Comparison of ENCODE assay signal across 7 mouse cellular contexts in genomic region chr2:104590829-104591117, GRCm38 (mm10). TPM values are rescaled to one million over a fixed set of nuclear protein-coding genes. Genes with fewer than 3 reads are reported as not detected.
DNase-seq lines count a peak whose midpoint lies in the region; ATAC-seq and TF ChIP-seq lines count a peak whose summit lies in the region.

No protein-coding gene starts in this region.

- H3K4me2 ChIP-seq in neural tube, embryonic 11.5 days (ENCODE audit: low read depth) = peak overlapping the region; percentile 74
- peak overlapping the region; percentile 72 for H3K4me2 ChIP-seq in forebrain, embryonic 13.5 days
- peak overlapping the region; percentile 73 for H3K4me2 ChIP-seq in limb, embryonic 14.5 days (replicated peaks; ENCODE audit: low read depth, low read length, severe bottlenecking)
- peak overlapping the region; percentile 76 for H3K4me2 ChIP-seq in stomach, embryonic 16.5 days (ENCODE audit: low read depth, low read length)

- peaks cover 6% of the 10 kb centered on the region for H3K4me1 ChIP-seq in neural tube, embryonic 11.5 days (ENCODE audit: control insufficient read depth, insufficient read depth, low read length)
- H3K4me1 ChIP-seq in forebrain, embryonic 13.5 days = peaks cover 37% of the 10 kb centered on the region
- H3K4me1 ChIP-seq in limb, embryonic 14.5 days (ENCODE audit: control insufficient read depth, insufficient read depth, low read length) = peaks cover 13% of the 10 kb centered on the region
- H3K4me1 ChIP-seq in stomach, embryonic 16.5 days (ENCODE audit: control insufficient read depth, insufficient read depth, low read length) = peaks cover 20% of the 10 kb centered on the region

- peak overlapping the region; percentile 97 for H3K4me3 ChIP-seq in neural tube, embryonic 11.5 days (ENCODE audit: low read depth, low read length)
- peak overlapping the region; percentile 95 for H3K4me3 ChIP-seq in forebrain, embryonic 13.5 days
- peak overlapping the region; percentile 85 for H3K4me3 ChIP-seq in limb, embryonic 14.5 days (replicated peaks; ENCODE audit: low read length)
- H3K4me3 ChIP-seq in stomach, embryonic 16.5 days (replicated peaks; ENCODE audit: low read length) = peak overlapping the region; percentile 95

- H3K36me3 ChIP-seq in neural tube, embryonic 11.5 days (ENCODE audit: control insufficient read depth, insufficient read depth, low read length) = no peaks in the 10 kb centered on the region
- no peaks in the 10 kb centered on the region for H3K36me3 ChIP-seq in forebrain, embryonic 13.5 days (ENCODE audit: poor library complexity, severe bottlenecking)
- H3K36me3 ChIP-seq in limb, embryonic 14.5 days (ENCODE audit: control insufficient read depth, insufficient read depth, low read length) = no peaks in the 10 kb centered on the region
- H3K36me3 ChIP-seq in stomach, embryonic 16.5 days (ENCODE audit: control insufficient read depth, insufficient read depth, low read length) = no peaks in the 10 kb centered on the region

- no peaks in the 10 kb centered on the region for H3K27me3 ChIP-seq in neural tube, embryonic 11.5 days (ENCODE audit: control insufficient read depth, insufficient read depth, low read length)
- no peaks in the 10 kb centered on the region for H3K27me3 ChIP-seq in forebrain, embryonic 13.5 days
- H3K27me3 ChIP-seq in limb, embryonic 14.5 days (ENCODE audit: control insufficient read depth, insufficient read depth, low read length) = no peaks in the 10 kb centered on the region
- no peaks in the 10 kb centered on the region for H3K27me3 ChIP-seq in stomach, embryonic 16.5 days (ENCODE audit: control insufficient read depth, insufficient read depth, low read length)

- no peak; the same call in 1 of the 2 replicates for ATAC-seq in neural tube, embryonic 11.5 days (ENCODE audit: insufficient read depth, low FRiP score, low TSS enrichment)
- no peak for ATAC-seq in forebrain, embryonic 13.5 days
- no peak for ATAC-seq in limb, embryonic 14.5 days (ENCODE audit: low FRiP score, low read depth)
- ATAC-seq in stomach, embryonic 16.5 days (ENCODE audit: insufficient read depth, low FRiP score) = no peak

- no peak for DNase-seq in neural tube, embryonic 11.5 days (ENCODE audit: low spot score)
- DNase-seq in neural tube, embryonic 10.5 days (ENCODE audit: extremely low spot score, low spot score) = no peak
- DNase-seq in limb, embryonic 14.5 days (ENCODE audit: low spot score) = no peak
- no peak for DNase-seq in adrenal gland, postnatal 10 days
- DNase-seq in spleen, postnatal 4 days (ENCODE audit: low spot score in 2 of 2) = no peak

- no peaks in the 10 kb centered on the region for H3K9me3 ChIP-seq in neural tube, embryonic 11.5 days (ENCODE audit: control insufficient read depth, low read length)
- H3K9me3 ChIP-seq in forebrain, embryonic 13.5 days (replicated peaks) = no peaks in the 10 kb centered on the region
- no peaks in the 10 kb centered on the region for H3K9me3 ChIP-seq in limb, embryonic 14.5 days (ENCODE audit: control insufficient read depth, low read length)
- no peaks in the 10 kb centered on the region for H3K9me3 ChIP-seq in stomach, embryonic 16.5 days (replicated peaks; ENCODE audit: control insufficient read depth, low read length)

- under 1% methylated on average over 19 of the region's 19 CpGs for WGBS in neural tube, embryonic 11.5 days
- WGBS in forebrain, embryonic 13.5 days = 0% methylated on average over 19 of the region's 19 CpGs
- WGBS in limb, embryonic 14.5 days = 0% methylated on average over 19 of the region's 19 CpGs
- WGBS in stomach, embryonic 16.5 days = under 1% methylated on average over 19 of the region's 19 CpGs

- TF ChIP-seq POLR2A in limb, embryonic 14.5 days (IDR thresholded peaks at IDR 0.05; ENCODE audit: borderline replicate concordance, extremely low read depth, insufficient read depth, insufficient read length) = no peak

- peak overlapping the region; percentile 92 for H3K9ac ChIP-seq in neural tube, embryonic 11.5 days (ENCODE audit: low read length)
- peak overlapping the region; percentile 96 for H3K9ac ChIP-seq in forebrain, embryonic 13.5 days
- H3K9ac ChIP-seq in limb, embryonic 14.5 days (ENCODE audit: low read depth, low read length, severe bottlenecking) = peak overlapping the region; percentile 87
- peak overlapping the region; percentile 95 for H3K9ac ChIP-seq in stomach, embryonic 16.5 days (ENCODE audit: low read length)

- H3K27ac ChIP-seq in neural tube, embryonic 11.5 days (ENCODE audit: low read depth, low read length) = peak overlapping the region; percentile 87
- peak overlapping the region; percentile 88 for H3K27ac ChIP-seq in forebrain, embryonic 13.5 days
- H3K27ac ChIP-seq in limb, embryonic 14.5 days (replicated peaks; ENCODE audit: low read depth, low read length) = peak overlapping the region; percentile 83
- H3K27ac ChIP-seq in stomach, embryonic 16.5 days (ENCODE audit: low read length) = peak overlapping the region; percentile 91

RNA-seq across cellular contexts. Expression of gene Cstf3, which starts 0.5 kb away (rescaled TPM):
- polyA plus RNA-seq in neural tube, embryonic 11.5 days (2014; fragmentation: Nextera tagmentation; extraction: Ambion mirVana) = 91.1 and 92.0 TPM in 2 replicates
- polyA plus RNA-seq in forebrain, embryonic 13.5 days (2015; fragmentation: Nextera tagmentation; extraction: Ambion mirVana) = 117 and 118 TPM in 2 replicates
- polyA plus RNA-seq in limb, embryonic 14.5 days (2012; rRNA removed) = 43.7 and 52.2 TPM in 2 replicates
- 52.9 and 61.4 TPM in 2 replicates for polyA plus RNA-seq in limb, embryonic 14.5 days (2014; fragmentation: Nextera tagmentation; extraction: Ambion mirVana)
- 58.3 and 61.6 TPM in 2 replicates for polyA plus RNA-seq in stomach, embryonic 16.5 days (2015; fragmentation: Nextera tagmentation; extraction: Ambion mirVana)
- total RNA-seq in adrenal gland, postnatal 10 days (2021) = 10 to 100 TPM; 31.6 to 40.3 TPM
